Mouse (Mus musculus) G1E (cell line): ENCODE data around the gene Dmp1. TPM values are rescaled to one million over a fixed set of nuclear protein-coding genes. Genes with fewer than 3 reads are reported as not detected.

Source experiments
- ATAC-seq: 2 replicates; pipeline ENCODE4 v1.8.0; 2016; ENCODE audit warnings: mild to moderate bottlenecking; ENCODE audit not compliant: insufficient number of reproducible peaks, poor library complexity, low FRiP score, severe bottlenecking; ENCODE audit errors: extremely low read depth
- DNase-seq: peaks from one replicate; pipeline ENCODE4 v3.0.0; 2012; ENCODE audit warnings: low spot score
- H3K27me3 ChIP-seq: 2 replicates; pipeline ENCODE4 v1.6.1; 2012; ENCODE audit warnings: mild to moderate bottlenecking, low read length, inconsistent platforms; ENCODE audit not compliant: insufficient read depth
- H3K36me3 ChIP-seq: replicated peaks from 2 replicates; pipeline ENCODE3; 2012; ENCODE audit warnings: mild to moderate bottlenecking, inconsistent platforms
- H3K4me1 ChIP-seq: 2 replicates; pipeline ENCODE4 v1.6.1; 2012; ENCODE audit warnings: low read depth, low read length, inconsistent platforms, mixed read lengths; ENCODE audit not compliant: insufficient read depth
- H3K4me3 ChIP-seq: 2 replicates; pipeline ENCODE4 v1.5.1; 2012; ENCODE audit warnings: low read depth, mild to moderate bottlenecking, inconsistent platforms, low read length, moderate library complexity, mixed read lengths
- H3K9me3 ChIP-seq: replicated peaks from 2 replicates; pipeline ENCODE4 v1.6.1; 2012; ENCODE audit warnings: inconsistent platforms
- CTCF ChIP-seq: IDR thresholded peaks from 2 replicates; pipeline ENCODE4 v1.5.1; 2012; ENCODE audit warnings: low read depth, low read length, inconsistent platforms, mixed read lengths
- GATA1 ChIP-seq: IDR thresholded peaks from 2 replicates; pipeline ENCODE4 v1.6.1; 2012; ENCODE audit warnings: borderline replicate concordance, low read length, inconsistent platforms, mixed read lengths
- GATA2 ChIP-seq: IDR thresholded peaks from 2 replicates; pipeline ENCODE4 v1.6.1; 2012; ENCODE audit warnings: low read depth, low read length, inconsistent platforms, borderline replicate concordance
- POLR2AphosphoS5 ChIP-seq: IDR thresholded peaks from 2 replicates; pipeline ENCODE4 v1.6.1; 2012; ENCODE audit warnings: low read depth, low read length, inconsistent platforms; ENCODE audit not compliant: insufficient replicate concordance
- TAL1 ChIP-seq: conservative IDR thresholded peaks from 2 replicates; pipeline ENCODE4 v1.6.1; 2012; ENCODE audit warnings: low read depth, low read length, inconsistent platforms, mixed read lengths
- polyA plus RNA-seq: library from polyadenylated mRNA; stranded (reverse); fragments of >175 nt; gene quantifications from 2 replicates; pipeline ENCODE4 v1.2.3, GENCODE M21; 2012
- total RNA-seq, 2 experiments: library from RNA; stranded (forward) in 1 of 2; stranded (reverse) in 1 of 2; fragments of 200-1000 nt in 1 of 2; fragments of >200 nt in 1 of 2; fragmentation: Nextera tagmentation in 1 of 2; gene quantifications; 2 replicates each; pipeline ENCODE4 v1.2.3; 2014 to 2017

Gene Dmp1
- total and polyA plus RNA-seq, 3 experiments, result 0.05 TPM; not detected in 2

- TF ChIP-seq CTCF, result no peak
- no peak for TF ChIP-seq POLR2AphosphoS5
- no peak for TF ChIP-seq TAL1
- Histone ChIP-seq H3K27me3 (no peaks in the 10 kb centered on the region), H3K36me3 (no peaks in the 10 kb centered on the region), H3K4me1 (no peaks in the 10 kb centered on the region), H3K4me3 (no peak overlapping the region), H3K9me3 (peaks cover 42% of the 10 kb centered on the region)
- ATAC-seq (no peak), DNase-seq (no peak)
Observed at GRCm38 (mm10) chr5:104239674-104240378, 37.4 kb downstream of the Dmp1 start.

GRCm38 (mm10) chr5:104244261-104244660, 41.8 kb downstream of the Dmp1 start:
- no peak for DNase-seq
- Histone ChIP-seq H3K4me1 (no peaks in the 10 kb centered on the region), H3K36me3 (no peaks in the 10 kb centered on the region), H3K27me3 (no peaks in the 10 kb centered on the region), H3K9me3 (peaks cover 33% of the 10 kb centered on the region), H3K4me3 (no peak overlapping the region)
- no peak for TF ChIP-seq POLR2AphosphoS5
- TF ChIP-seq CTCF, result no peak
- no peak for TF ChIP-seq TAL1
- ATAC-seq, result no peak

GRCm38 (mm10) chr5:104251811-104252210, 49.4 kb downstream of the Dmp1 start:
- TF ChIP-seq TAL1 (no peak), GATA1 (no peak), POLR2AphosphoS5 (no peak), GATA2 (no peak), CTCF (no peak)
- Histone ChIP-seq H3K9me3 (peaks cover 25% of the 10 kb centered on the region), H3K36me3 (no peaks in the 10 kb centered on the region), H3K27me3 (no peaks in the 10 kb centered on the region), H3K4me3 (no peak overlapping the region), H3K4me1 (no peaks in the 10 kb centered on the region)
- DNase-seq (no peak), ATAC-seq (no peak)

GRCm38 (mm10) chr5:104256585-104256984, 54.2 kb downstream of the Dmp1 start:
- Histone ChIP-seq H3K4me1 (no peaks in the 10 kb centered on the region), H3K9me3 (peaks cover 17% of the 10 kb centered on the region), H3K27me3 (no peaks in the 10 kb centered on the region), H3K4me3 (no peak overlapping the region), H3K36me3 (no peaks in the 10 kb centered on the region)
- ATAC-seq (no peak), DNase-seq (no peak)
- TF ChIP-seq GATA2, result no peak
- no peak for TF ChIP-seq TAL1
- no peak for TF ChIP-seq CTCF
- TF ChIP-seq GATA1, result no peak

- H3K4me3 ChIP-seq, result no peak overlapping the region
- H3K4me1 ChIP-seq, result no peaks in the 10 kb centered on the region
- H3K36me3 ChIP-seq, result no peaks in the 10 kb centered on the region
- TF ChIP-seq GATA2 (no peak), TAL1 (no peak), POLR2AphosphoS5 (no peak), CTCF (no peak), GATA1 (no peak)
- no peaks in the 10 kb centered on the region for H3K27me3 ChIP-seq
- ATAC-seq, result no peak
- peaks cover 22% of the 10 kb centered on the region for H3K9me3 ChIP-seq
- no peak for DNase-seq
Observed at GRCm38 (mm10) chr5:104261908-104262461, 59.6 kb downstream of the Dmp1 start.

- no peaks in the 10 kb centered on the region for H3K4me1 ChIP-seq
- H3K36me3 ChIP-seq, result no peaks in the 10 kb centered on the region
- H3K9me3 ChIP-seq, result peaks cover 22% of the 10 kb centered on the region
- ATAC-seq, result no peak; the same call in 1 of the 2 replicates
- H3K27me3 ChIP-seq, result no peaks in the 10 kb centered on the region
- DNase-seq, result no peak
- H3K4me3 ChIP-seq, result no peak overlapping the region
- TF ChIP-seq TAL1, result no peak
- TF ChIP-seq POLR2AphosphoS5, result no peak
- TF ChIP-seq CTCF, result no peak
- TF ChIP-seq GATA2, result no peak
- no peak for TF ChIP-seq GATA1
Observed at GRCm38 (mm10) chr5:104263014-104263776, 60.8 kb downstream of the Dmp1 start.

Other genes starting within 250 kb of the Dmp1 start
- gene Hsd17b13, start 225.2 kb upstream of the Dmp1 start, total RNA-seq (2014; fragmentation: Nextera tagmentation), result not detected in 2 replicates
- gene Hsd17b13, start 225.2 kb upstream of the Dmp1 start, total RNA-seq (2017), result 0.12 TPM in 1 of 2 replicates, not detected in the other
- gene Hsd17b13, start 225.2 kb upstream of the Dmp1 start, polyA plus RNA-seq, result not detected in 2 replicates
- 9.2 and 11.7 TPM in 2 replicates for gene Hsd17b11, start 180.7 kb upstream of the Dmp1 start, total RNA-seq (2014; fragmentation: Nextera tagmentation)
- gene Hsd17b11, start 180.7 kb upstream of the Dmp1 start, total RNA-seq (2017), result 9.0 and 9.5 TPM in 2 replicates
- gene Hsd17b11, start 180.7 kb upstream of the Dmp1 start, polyA plus RNA-seq, result 0.47 and 0.82 TPM in 2 replicates
- 61.9 and 65.6 TPM in 2 replicates for gene Nudt9, start 156.3 kb upstream of the Dmp1 start, total RNA-seq (2014; fragmentation: Nextera tagmentation)
- gene Nudt9, start 156.3 kb upstream of the Dmp1 start, total RNA-seq (2017), result 66.7 and 71.6 TPM in 2 replicates
- 116 and 139 TPM in 2 replicates for gene Nudt9, start 156.3 kb upstream of the Dmp1 start, polyA plus RNA-seq
- not detected in 2 replicates for gene Gm17660, start 125.0 kb upstream of the Dmp1 start, total RNA-seq (2014; fragmentation: Nextera tagmentation)
- gene Gm17660, start 125.0 kb upstream of the Dmp1 start, total RNA-seq (2017), result not detected in 2 replicates
- gene Gm17660, start 125.0 kb upstream of the Dmp1 start, polyA plus RNA-seq, result not detected in 2 replicates
- not detected in 2 replicates for gene Sparcl1, start 88.9 kb upstream of the Dmp1 start, total RNA-seq (2014; fragmentation: Nextera tagmentation)
- gene Sparcl1, start 88.9 kb upstream of the Dmp1 start, total RNA-seq (2017), result not detected in 2 replicates
- gene Sparcl1, start 88.9 kb upstream of the Dmp1 start, polyA plus RNA-seq, result not detected in 2 replicates
- gene Dspp, start 31.9 kb upstream of the Dmp1 start, total RNA-seq (2014; fragmentation: Nextera tagmentation), result not detected in 2 replicates
- gene Dspp, start 31.9 kb upstream of the Dmp1 start, total RNA-seq (2017), result under 0.01 and 0.11 TPM in 2 replicates
- gene Dspp, start 31.9 kb upstream of the Dmp1 start, polyA plus RNA-seq, result not detected in 2 replicates
- not detected in 2 replicates for gene Ibsp, start 96.6 kb downstream of the Dmp1 start, total RNA-seq (2014; fragmentation: Nextera tagmentation)
- gene Ibsp, start 96.6 kb downstream of the Dmp1 start, total RNA-seq (2017), result 0.16 TPM in 1 of 2 replicates, not detected in the other
- not detected in 2 replicates for gene Ibsp, start 96.6 kb downstream of the Dmp1 start, polyA plus RNA-seq
- gene Mepe, start 122.7 kb downstream of the Dmp1 start, total RNA-seq (2014; fragmentation: Nextera tagmentation), result not detected in 2 replicates
- gene Mepe, start 122.7 kb downstream of the Dmp1 start, total RNA-seq (2017), result 0.06 TPM in 1 of 2 replicates, not detected in the other
- gene Mepe, start 122.7 kb downstream of the Dmp1 start, polyA plus RNA-seq, result not detected in 2 replicates
- gene Spp1, start 232.5 kb downstream of the Dmp1 start, total RNA-seq (2014; fragmentation: Nextera tagmentation), result not detected in 2 replicates
- gene Spp1, start 232.5 kb downstream of the Dmp1 start, total RNA-seq (2017), result not detected in 2 replicates
- gene Spp1, start 232.5 kb downstream of the Dmp1 start, polyA plus RNA-seq, result not detected in 2 replicates